Mouse (Mus musculus) forebrain, embryonic 16.5 days (tissue): ENCODE data around the gene 1700020A23Rik. TPM values are rescaled to one million over a fixed set of nuclear protein-coding genes. Genes with fewer than 3 reads are reported as not detected.
A peak's percentile ranks its signal among the peaks of the same experiment; 100 is the strongest.

ENCODE experiments used
- ATAC-seq: fragments of 200-750 bp; cut with Nextera tagmentation; 2 replicates; pipeline ENCODE4 v1.8.0; 2017; ENCODE audit warnings: mild to moderate bottlenecking, moderate library complexity
- H3K27ac ChIP-seq: fragments of 300-500 bp; sonication (generic); 2 replicates; pipeline ENCODE4 v1.5.1; 2014; ENCODE audit warnings: low read length, control low read depth
- H3K27me3 ChIP-seq: fragments of 300-500 bp; sonication (generic); replicated peaks from 2 replicates; pipeline ENCODE4 v1.6.1; 2014; ENCODE audit warnings: low read length; ENCODE audit not compliant: control insufficient read depth, insufficient read depth
- H3K36me3 ChIP-seq: fragments of 300-500 bp; sonication (generic); 2 replicates; pipeline ENCODE4 v1.6.1; 2014; ENCODE audit not compliant: control insufficient read depth, insufficient read depth
- H3K4me1 ChIP-seq: fragments of 300-500 bp; sonication (generic); replicated peaks from 2 replicates; pipeline ENCODE4 v1.6.1; 2014; ENCODE audit warnings: low read length; ENCODE audit not compliant: control insufficient read depth, insufficient read depth
- H3K4me2 ChIP-seq: fragments of 300-500 bp; sonication (generic); 2 replicates; pipeline ENCODE4 v1.6.1; 2014; ENCODE audit warnings: mild to moderate bottlenecking, low read length, control low read depth
- H3K4me3 ChIP-seq: fragments of 300-500 bp; sonication (generic); replicated peaks from 2 replicates; pipeline ENCODE4 v1.5.1; 2014; ENCODE audit warnings: mild to moderate bottlenecking, low read length, control low read depth
- H3K9ac ChIP-seq: fragments of 300-500 bp; sonication (generic); replicated peaks from 2 replicates; pipeline ENCODE4 v1.6.1; 2014; ENCODE audit warnings: low read depth, low read length, control low read depth
- H3K9me3 ChIP-seq: fragments of 300-500 bp; sonication (generic); 2 replicates; pipeline ENCODE4 v1.6.1; 2016; ENCODE audit warnings: low read length; ENCODE audit not compliant: control insufficient read depth
- WGBS: fragments of 180-500 bp; shearing (Covaris S2); extraction: QIAGEN DNeasy Blood & Tissue Kit; methylation state at CpG from one replicate; pipeline ENCODE4 v1.1.7; 2014; 5-methylcytosine and 5-hydroxymethylcytosine counted together
- polyA plus RNA-seq: library from polyadenylated mRNA; unstranded; fragments of >200 nt; fragmentation: Nextera tagmentation; extraction: Ambion mirVana; gene quantifications from 2 replicates; pipeline ENCODE4 v1.2.1, GENCODE M21; 2015

The 1700020A23Rik gene
- polyA plus RNA-seq, 1 experiment from 2014 or later, result 0.73 TPM

GRCm38 (mm10) chr2:130424126-130424853, 19.2 kb downstream of the 1700020A23Rik start, which contains the start of the genes Vps16 and Pced1a:
Vps16 (plus strand) TSS chr2:130424339.
Pced1a (minus strand) TSS chr2:130424701.
- under 1% methylated on average over 58 of the region's 58 CpGs for WGBS
- Histone ChIP-seq H3K36me3 (no peaks in the 10 kb centered on the region), H3K27me3 (no peaks in the 10 kb centered on the region), H3K4me1 (peaks cover 34% of the 10 kb centered on the region), H3K4me3 (peak within 1 kb of the TSS; percentile 65), H3K4me2 (peak within 1 kb of the TSS; percentile 79), H3K27ac (peak within 1 kb of the TSS; percentile 90), H3K9ac (peak within 1 kb of the TSS; percentile 77), H3K9me3 (no peaks in the 10 kb centered on the region)
- ATAC-seq, result peak; percentile 94

DNA sequence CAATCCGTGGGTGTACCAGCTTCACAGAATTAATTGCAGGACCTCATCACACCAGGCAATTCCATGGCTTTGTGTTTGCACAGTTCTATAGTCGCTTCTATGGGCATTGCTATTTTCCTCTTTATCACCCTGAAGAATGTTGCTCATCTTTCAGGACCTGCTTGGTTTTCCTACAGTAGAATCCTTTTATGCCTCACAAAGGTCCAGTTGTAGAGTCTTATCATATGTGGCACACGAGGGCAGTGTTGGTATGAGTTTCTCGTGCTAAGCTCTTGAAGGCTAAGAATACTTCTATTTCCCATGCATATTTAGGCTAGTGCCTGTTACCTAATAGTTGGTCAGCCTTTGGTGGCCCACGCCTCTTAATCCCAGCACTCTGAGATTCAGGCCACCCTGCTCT, 20.1 kb downstream of the 1700020A23Rik start:
- no peaks in the 10 kb centered on the region for H3K27me3 ChIP-seq
- H3K4me1 ChIP-seq, result peaks cover 34% of the 10 kb centered on the region
- H3K4me3 ChIP-seq, result peak overlapping the region; percentile 65
- no peak for ATAC-seq
- no peaks in the 10 kb centered on the region for H3K36me3 ChIP-seq
- peak overlapping the region; percentile 79 for H3K4me2 ChIP-seq
- H3K9ac ChIP-seq, result peak overlapping the region; percentile 77
- peak overlapping the region; percentile 90 for H3K27ac ChIP-seq
- H3K9me3 ChIP-seq, result no peaks in the 10 kb centered on the region
- 30% methylated on average over 5 of the region's 5 CpGs for WGBS

GRCm38 (mm10) chr2:130429851-130430250, 24.8 kb downstream of the 1700020A23Rik start:
- Histone ChIP-seq H3K27ac (no peak overlapping the region), H3K4me2 (no peak overlapping the region), H3K27me3 (no peaks in the 10 kb centered on the region), H3K9ac (no peak overlapping the region), H3K36me3 (no peaks in the 10 kb centered on the region), H3K9me3 (no peaks in the 10 kb centered on the region), H3K4me3 (no peak overlapping the region), H3K4me1 (peaks cover 9% of the 10 kb centered on the region)
- WGBS, result 57% methylated on average over 2 of the region's 2 CpGs
- ATAC-seq, result no peak

GRCm38 (mm10) chr2:130430484-130430883, 25.4 kb downstream of the 1700020A23Rik start:
- ATAC-seq, result no peak
- WGBS, result 81% methylated on average over 3 of the region's 3 CpGs

DNA sequence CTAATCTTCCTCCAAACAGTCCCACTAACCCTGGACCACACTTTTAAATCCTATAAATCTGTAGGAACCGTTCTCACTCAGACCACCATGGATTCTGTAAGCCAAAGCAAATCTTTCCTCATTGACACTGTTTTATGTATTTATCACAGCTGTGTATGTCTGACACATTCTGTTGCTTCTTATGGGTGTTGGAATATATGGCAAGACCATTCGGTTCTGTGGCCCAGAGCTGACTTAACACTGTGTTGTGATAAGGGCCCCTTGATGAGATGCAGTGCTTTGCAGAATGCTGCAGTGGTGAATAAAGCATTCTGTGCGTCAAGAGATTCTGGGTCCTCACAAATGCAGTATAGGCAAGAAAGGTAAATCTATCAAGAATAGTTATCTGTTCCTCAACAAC, 27.1 kb downstream of the 1700020A23Rik start:
- Histone ChIP-seq H3K4me3 (no peak overlapping the region), H3K36me3 (no peaks in the 10 kb centered on the region), H3K9me3 (no peaks in the 10 kb centered on the region), H3K4me1 (no peaks in the 10 kb centered on the region), H3K27me3 (no peaks in the 10 kb centered on the region), H3K27ac (peak overlapping the region; percentile 37), H3K9ac (no peak overlapping the region), H3K4me2 (no peak overlapping the region)
- WGBS, result 67% methylated on average over 3 of the region's 3 CpGs
- ATAC-seq, result peak; percentile 67

More at GRCm38 (mm10) chr2:130430484-130430883, 25.4 kb downstream of the 1700020A23Rik start:
- H3K36me3 ChIP-seq, result no peaks in the 10 kb centered on the region
- H3K4me2 ChIP-seq, result no peak overlapping the region
- no peaks in the 10 kb centered on the region for H3K9me3 ChIP-seq
- peaks cover 2% of the 10 kb centered on the region for H3K4me1 ChIP-seq
- no peak overlapping the region for H3K9ac ChIP-seq
- no peak overlapping the region for H3K4me3 ChIP-seq
- H3K27ac ChIP-seq, result no peak overlapping the region
- no peaks in the 10 kb centered on the region for H3K27me3 ChIP-seq

- 28% methylated on average over 4 of the region's 4 CpGs for WGBS
- Histone ChIP-seq H3K4me2 (no peak overlapping the region), H3K4me1 (no peaks in the 10 kb centered on the region), H3K4me3 (no peak overlapping the region), H3K9me3 (no peaks in the 10 kb centered on the region), H3K9ac (no peak overlapping the region), H3K27me3 (no peaks in the 10 kb centered on the region), H3K27ac (no peak overlapping the region), H3K36me3 (no peaks in the 10 kb centered on the region)
- ATAC-seq, result no peak; the same call in 1 of the 2 replicates
Observed at GRCm38 (mm10) chr2:130433152-130433551, 28.1 kb downstream of the 1700020A23Rik start.

GRCm38 (mm10) chr2:130436769-130437168, 31.7 kb downstream of the 1700020A23Rik start:
- H3K36me3 ChIP-seq, result peaks cover 19% of the 10 kb centered on the region
- H3K4me1 ChIP-seq, result no peaks in the 10 kb centered on the region
- WGBS, result 100% methylated on average over 1 of the region's 1 CpGs
- H3K9me3 ChIP-seq, result no peaks in the 10 kb centered on the region
- no peak overlapping the region for H3K4me2 ChIP-seq
- no peak overlapping the region for H3K27ac ChIP-seq
- no peak overlapping the region for H3K4me3 ChIP-seq
- H3K9ac ChIP-seq, result no peak overlapping the region
- no peaks in the 10 kb centered on the region for H3K27me3 ChIP-seq
- ATAC-seq, result no peak

DNA sequence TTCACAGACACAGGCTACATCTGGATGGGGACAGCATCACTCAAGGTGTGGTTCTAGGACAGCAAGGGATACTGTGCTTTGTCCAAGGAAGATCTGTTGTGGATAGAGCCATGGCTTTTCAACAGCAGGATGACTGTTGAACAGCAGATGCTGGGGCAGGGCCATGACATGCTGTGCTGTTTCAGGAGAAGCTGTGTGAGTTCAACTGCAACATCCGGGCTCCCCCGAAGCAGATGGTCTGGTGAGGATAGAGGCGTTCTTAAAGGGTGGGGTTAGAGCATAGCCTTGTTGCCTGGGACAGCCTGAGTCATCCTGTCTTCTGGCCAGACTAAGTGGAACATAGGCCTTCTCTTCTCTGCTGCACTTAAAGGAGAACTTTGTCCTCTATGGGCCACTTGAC, 33.8 kb downstream of the 1700020A23Rik start:
- no peak overlapping the region for H3K27ac ChIP-seq
- H3K4me2 ChIP-seq, result no peak overlapping the region
- no peak overlapping the region for H3K9ac ChIP-seq
- WGBS, result 96% methylated on average over 3 of the region's 3 CpGs
- H3K9me3 ChIP-seq, result no peaks in the 10 kb centered on the region
- H3K27me3 ChIP-seq, result no peaks in the 10 kb centered on the region
- ATAC-seq, result no peak
- H3K4me1 ChIP-seq, result no peaks in the 10 kb centered on the region
- H3K4me3 ChIP-seq, result no peak overlapping the region
- H3K36me3 ChIP-seq, result peaks cover 29% of the 10 kb centered on the region

DNA sequence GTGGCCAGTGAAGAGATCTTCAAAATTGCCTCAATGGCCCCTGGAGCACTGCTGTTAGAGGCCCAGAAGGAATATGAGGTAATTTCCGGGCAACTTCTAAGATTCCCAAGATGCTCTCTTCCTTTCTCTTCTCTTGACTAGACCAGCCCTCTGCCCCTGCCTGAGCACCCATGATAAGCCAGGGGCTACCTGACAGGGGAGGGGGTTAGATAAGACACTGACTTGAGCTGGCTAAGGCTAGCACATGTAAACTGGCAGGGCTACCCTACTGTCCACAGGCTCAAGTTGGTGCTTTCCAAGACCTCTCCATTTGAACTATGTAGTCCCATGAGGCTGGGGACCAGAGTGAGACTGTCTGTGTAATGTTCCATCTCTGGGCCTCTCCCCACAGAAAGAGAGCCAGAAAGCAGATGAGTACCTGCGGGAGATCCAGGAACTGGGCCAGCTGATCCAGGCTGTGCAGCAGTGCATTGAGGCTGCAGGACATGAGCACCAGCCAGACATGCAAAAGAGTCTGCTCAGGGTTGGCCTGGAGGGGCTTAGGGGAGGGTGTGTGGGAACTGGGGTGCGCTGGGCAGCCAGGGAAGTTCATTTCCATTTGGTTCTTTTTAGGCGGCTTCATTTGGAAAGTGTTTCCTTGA, 34.9 kb downstream of the 1700020A23Rik start:
- Histone ChIP-seq H3K27me3 (no peaks in the 10 kb centered on the region), H3K4me2 (no peak overlapping the region), H3K9ac (no peak overlapping the region), H3K4me1 (no peaks in the 10 kb centered on the region), H3K4me3 (no peak overlapping the region), H3K36me3 (peaks cover 29% of the 10 kb centered on the region), H3K9me3 (no peaks in the 10 kb centered on the region), H3K27ac (no peak overlapping the region)
- 91% methylated on average over 4 of the region's 4 CpGs for WGBS
- no peak for ATAC-seq
